Mouse (Mus musculus) heart, adult 11 months (tissue): ENCODE measurements around the gene Prodh2.
"Not testable (repeated sequence)": the region's sequence is repeated elsewhere in the genome, so short reads cannot be mapped to it uniquely, and the experiment has no call there.

Source experiments
- DNase-seq: peaks from one replicate; pipeline ENCODE4 v3.0.0; 2022

The Prodh2 gene

GRCm38 (mm10) chr7:30493401-30493931 lies at the start of gene Prodh2:
Prodh2 (plus strand) TSS chr7:30493622.
- DNase-seq, result no peak

GRCm38 (mm10) chr7:30443696-30444095 lies 49.7 kb upstream of the Prodh2 start:
- no peak for DNase-seq

- peak; percentile 88 for DNase-seq
Observed at GRCm38 (mm10) chr7:30444154-30444970, 49.1 kb upstream of the Prodh2 start.

- peak; percentile 96 for DNase-seq
Observed at GRCm38 (mm10) chr7:30444971-30445751, 48.3 kb upstream of the Prodh2 start, which contains the start of gene Aplp1. Aplp1 (minus strand) TSS chr7:30445535.

GRCm38 (mm10) chr7:30450241-30450640 lies 43.2 kb upstream of the Prodh2 start:
- no peak for DNase-seq

GRCm38 (mm10) chr7:30453327-30453726 lies 40.1 kb upstream of the Prodh2 start:
- peak; percentile 69 for DNase-seq

- peak; percentile 76 for DNase-seq
Observed at GRCm38 (mm10) chr7:30453766-30454165, 39.7 kb upstream of the Prodh2 start.

GRCm38 (mm10) chr7:30454259-30454658 lies 39.2 kb upstream of the Prodh2 start:
- no peak for DNase-seq

GRCm38 (mm10) chr7:30456487-30456886 lies 36.9 kb upstream of the Prodh2 start:
- no peak for DNase-seq

GRCm38 (mm10) chr7:30456911-30457628 lies 36.4 kb upstream of the Prodh2 start:
- no peak for DNase-seq

GRCm38 (mm10) chr7:30457629-30458330 lies 35.6 kb upstream of the Prodh2 start, which contains the start of the genes Kirrel2 and Nphs1:
Kirrel2 (minus strand) TSS chr7:30457690.
Nphs1 (plus strand) TSS chr7:30458315.
- DNase-seq, result peak; percentile 82

GRCm38 (mm10) chr7:30459484-30459883 lies 33.9 kb upstream of the Prodh2 start:
- no peak for DNase-seq

GRCm38 (mm10) chr7:30463568-30463967 lies 29.9 kb upstream of the Prodh2 start:
- DNase-seq, result peak; percentile 65

GRCm38 (mm10) chr7:30463996-30464395 lies 29.4 kb upstream of the Prodh2 start:
- DNase-seq, result no peak

GRCm38 (mm10) chr7:30464816-30465300 lies 28.6 kb upstream of the Prodh2 start:
- DNase-seq, result no peak

GRCm38 (mm10) chr7:30472411-30472810 lies 21.0 kb upstream of the Prodh2 start:
- DNase-seq, result no peak

- no peak for DNase-seq
Observed at GRCm38 (mm10) chr7:30474999-30475398, 18.4 kb upstream of the Prodh2 start.

GRCm38 (mm10) chr7:30476136-30476535 lies 17.3 kb upstream of the Prodh2 start:
- not testable (repeated sequence) for DNase-seq

- DNase-seq, result no peak
Observed at GRCm38 (mm10) chr7:30477415-30478381, 15.7 kb upstream of the Prodh2 start.

- no peak for DNase-seq
Observed at GRCm38 (mm10) chr7:30484250-30484649, 9.2 kb upstream of the Prodh2 start.
